Mouse (Mus musculus): ENCODE data around the gene Ppp1r16b. TPM values are rescaled to one million over a fixed set of nuclear protein-coding genes. Genes with fewer than 3 reads are reported as not detected.

Gene Ppp1r16b
- total RNA-seq, 2 experiments from 2014 or later = 74.2 to 76.5 TPM

DNA sequence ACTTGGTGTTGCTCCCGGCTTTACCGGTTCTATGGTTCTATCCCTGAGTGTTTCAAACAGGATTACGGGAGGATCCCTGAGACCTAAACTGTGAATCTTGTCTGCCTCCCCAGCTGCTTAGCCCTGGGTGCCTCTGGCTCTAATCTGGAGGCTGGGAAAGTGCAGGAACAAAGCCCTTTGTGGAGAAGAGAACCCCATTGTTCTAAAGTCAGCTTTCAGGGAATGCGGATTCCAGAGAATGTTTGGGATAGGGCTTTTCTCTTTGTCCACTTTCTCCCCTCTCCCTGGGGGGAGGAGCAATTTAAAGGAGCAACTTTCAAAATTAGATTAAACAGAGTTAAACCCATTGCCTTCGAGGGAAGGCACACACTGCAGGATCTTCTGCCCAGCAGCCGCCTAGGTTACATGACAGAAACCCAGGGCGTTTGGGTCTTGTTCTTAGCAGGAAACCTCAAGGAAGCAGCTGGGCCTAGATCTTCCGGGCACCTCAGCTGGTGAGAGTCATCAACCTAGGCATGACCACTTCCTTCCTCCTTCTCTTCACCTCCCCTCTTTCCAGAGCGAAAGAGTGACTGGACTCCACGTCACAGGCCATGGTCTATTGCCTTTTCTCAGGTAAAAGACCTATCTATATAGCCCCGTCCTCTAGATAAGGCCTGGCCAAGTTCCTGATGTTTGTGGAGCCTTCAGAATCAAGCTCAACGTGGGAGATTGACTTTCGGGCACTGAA, 1.0 kb downstream of the Ppp1r16b start:
- intact Hi-C loops (cut with DNase I) = loop anchor here (5.0 kb wide), 1 partner anchor 76 kb away; no protein-coding TSS in a partner anchor
- no peak for DNase-seq (ENCODE audit: low spot score in 2 of 2)

DNA sequence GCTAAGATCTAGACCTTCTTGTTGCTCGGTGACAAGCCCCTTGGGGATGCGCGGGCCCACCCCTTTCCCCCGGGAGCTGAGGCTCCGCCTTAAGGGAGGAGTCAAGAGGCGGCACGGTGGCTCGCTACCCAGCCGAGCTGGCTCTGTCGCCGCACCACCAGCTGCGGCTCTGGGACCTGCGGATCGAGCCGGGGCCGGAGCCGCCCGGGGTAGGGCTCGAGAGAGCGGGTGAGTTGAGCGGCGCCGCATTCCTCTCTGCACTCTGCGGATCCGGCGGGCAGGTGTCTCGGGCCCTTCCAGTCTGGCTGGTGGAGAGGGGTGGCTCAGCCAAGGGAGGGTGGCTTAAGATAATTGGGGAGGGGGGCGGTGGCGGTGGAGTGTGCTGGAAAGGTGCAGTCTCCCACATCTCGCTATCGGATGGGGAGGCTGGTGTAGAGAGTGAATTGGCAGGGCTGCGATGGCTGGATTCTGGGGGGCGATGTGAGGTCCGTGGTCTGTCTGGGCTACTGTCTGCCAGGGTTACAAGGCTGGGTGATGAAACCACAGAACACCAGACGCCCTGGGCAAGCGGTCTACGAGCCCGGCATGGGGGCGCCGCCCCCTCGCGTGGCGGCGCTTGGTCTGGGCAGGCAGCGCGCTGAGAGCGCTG, 1.9 kb downstream of the Ppp1r16b start:
- intact Hi-C loops (cut with DNase I) = loop anchor here (5.0 kb wide), 1 partner anchor 75 kb away; no protein-coding TSS in a partner anchor
- DNase-seq (ENCODE audit: low spot score in 2 of 2) = peak in 1 of 2 experiments; percentile 78

- intact Hi-C loops (cut with DNase I) = loop anchor here (5.0 kb wide), 1 partner anchor 74 kb away; no protein-coding TSS in a partner anchor
- DNase-seq (ENCODE audit: low spot score in 2 of 2) = peak; percentile 52 to 69
Observed at GRCm38 (mm10) chr2:158667671-158668432, 2.7 kb downstream of the Ppp1r16b start.

DNA sequence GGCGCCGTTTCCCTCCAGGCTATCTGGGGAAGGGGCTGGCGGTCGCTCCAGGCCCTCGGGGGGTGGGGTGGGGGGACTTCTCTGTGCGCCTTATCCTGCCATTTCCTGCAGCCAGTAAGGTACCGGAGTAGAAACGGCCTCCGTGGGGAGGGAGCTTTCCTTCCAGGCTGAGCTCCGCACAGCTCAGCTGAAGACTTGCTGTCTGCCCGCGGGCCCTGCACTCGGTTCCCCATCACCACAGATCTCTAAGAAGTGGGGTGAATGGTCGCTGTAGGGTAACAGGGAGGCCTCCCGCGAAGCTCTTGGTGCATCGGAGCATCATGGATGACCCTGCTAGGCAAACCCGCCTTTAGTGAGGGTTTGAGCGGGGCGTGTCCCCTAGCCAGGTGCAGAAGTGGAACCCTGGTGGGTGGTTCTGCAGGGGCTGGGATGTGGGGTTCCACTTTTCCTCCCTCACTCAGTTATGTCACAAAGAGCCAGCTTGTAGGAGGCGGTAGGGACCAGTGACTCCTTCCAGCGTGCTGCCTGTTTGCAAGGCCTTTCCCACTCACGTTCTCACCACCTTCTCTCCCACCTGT, 3.3 kb downstream of the Ppp1r16b start:
- intact Hi-C loops (cut with DNase I) = loop anchor here (5.0 kb wide), 1 partner anchor 74 kb away; no protein-coding TSS in a partner anchor
- DNase-seq (ENCODE audit: low spot score in 2 of 2) = no peak

- intact Hi-C loops (cut with DNase I) = loop anchor here (5.0 kb wide), 1 partner anchor 73 kb away; no protein-coding TSS in a partner anchor
Observed at GRCm38 (mm10) chr2:158669199-158670195, 4.3 kb downstream of the Ppp1r16b start.

DNA sequence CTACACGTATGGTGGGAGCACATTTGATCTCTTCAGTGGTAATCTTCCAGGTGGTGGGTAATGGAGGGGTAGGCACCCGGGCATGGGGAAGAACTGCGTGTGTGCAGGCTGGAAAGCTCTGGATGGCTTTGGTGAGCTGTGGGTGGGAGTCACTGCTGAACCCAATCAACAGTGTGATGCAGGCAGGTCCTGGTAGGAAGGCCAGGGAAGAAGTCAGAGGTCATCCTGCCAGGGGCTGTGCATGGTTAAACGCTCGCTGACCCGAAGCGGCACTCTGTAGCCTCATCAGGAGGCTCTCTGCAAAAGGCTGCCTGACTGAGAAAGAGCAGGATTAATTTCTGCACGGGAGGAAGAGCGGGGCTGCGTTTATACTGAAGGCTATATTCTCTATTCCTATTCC, 5.4 kb downstream of the Ppp1r16b start:
- intact Hi-C loops (cut with DNase I) = no loop called here
- no peak for DNase-seq (ENCODE audit: low spot score in 2 of 2)

More at GRCm38 (mm10) chr2:158669199-158670195, 4.3 kb downstream of the Ppp1r16b start:
- no peak for DNase-seq (ENCODE audit: low spot score in 2 of 2)

GRCm38 (mm10) chr2:158672829-158673228, 7.6 kb downstream of the Ppp1r16b start:
- intact Hi-C loops (cut with DNase I) = no loop called here
- no peak for DNase-seq (ENCODE audit: low spot score in 2 of 2)

DNA sequence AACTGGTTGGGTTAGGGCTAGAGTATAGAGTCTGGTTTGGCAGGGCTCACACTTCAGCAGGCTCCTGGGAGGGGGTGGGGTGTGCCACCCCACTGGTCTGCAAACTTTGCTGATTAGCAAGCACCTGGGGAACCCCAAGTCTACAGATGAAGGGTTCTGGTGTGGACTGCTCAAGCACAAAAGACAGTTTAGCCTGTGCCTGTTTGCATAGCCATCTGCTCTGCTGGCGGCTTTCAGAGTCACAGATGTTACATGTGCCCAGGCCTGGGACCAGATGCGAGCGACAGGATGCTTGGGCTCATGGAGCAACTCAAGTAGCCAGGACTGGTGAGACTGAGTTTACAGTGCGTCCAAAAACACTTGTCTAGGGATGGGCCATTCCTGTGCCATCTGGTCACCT, 8.3 kb downstream of the Ppp1r16b start:
- intact Hi-C loops (cut with DNase I) = no loop called here
- DNase-seq (ENCODE audit: low spot score in 2 of 2) = no peak

GRCm38 (mm10) chr2:158674131-158674530, 8.9 kb downstream of the Ppp1r16b start:
- intact Hi-C loops (cut with DNase I) = no loop called here
- DNase-seq (ENCODE audit: low spot score in 2 of 2) = no peak

- DNase-seq (ENCODE audit: low spot score in 2 of 2) = no peak
- intact Hi-C loops (cut with DNase I) = no loop called here
Observed at GRCm38 (mm10) chr2:158674759-158675158, 9.6 kb downstream of the Ppp1r16b start.

DNA sequence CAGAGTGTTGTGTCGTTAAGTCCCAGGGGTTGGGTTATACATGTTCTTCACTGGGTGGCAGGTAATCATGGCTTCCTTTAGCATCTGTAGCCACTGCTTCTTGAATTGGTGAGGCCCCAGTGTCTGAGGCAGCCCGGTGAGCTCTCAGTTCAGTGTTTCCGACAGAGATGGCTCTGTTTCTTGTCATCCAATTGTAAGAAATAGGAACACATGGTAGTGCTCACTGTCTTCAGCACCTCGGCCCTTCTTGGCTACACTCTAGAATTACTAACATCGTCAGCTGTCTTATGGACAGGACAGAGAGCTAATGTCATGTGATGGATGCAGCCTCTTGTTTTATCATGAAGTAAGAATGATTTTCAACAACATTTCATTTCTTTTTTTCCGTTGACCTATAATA, 10.0 kb downstream of the Ppp1r16b start:
- DNase-seq (ENCODE audit: low spot score in 2 of 2) = no peak
- intact Hi-C loops (cut with DNase I) = no loop called here

GRCm38 (mm10) chr2:158675907-158676533, 10.8 kb downstream of the Ppp1r16b start:
- intact Hi-C loops (cut with DNase I) = no loop called here
- DNase-seq (ENCODE audit: low spot score in 2 of 2) = no peak

DNA sequence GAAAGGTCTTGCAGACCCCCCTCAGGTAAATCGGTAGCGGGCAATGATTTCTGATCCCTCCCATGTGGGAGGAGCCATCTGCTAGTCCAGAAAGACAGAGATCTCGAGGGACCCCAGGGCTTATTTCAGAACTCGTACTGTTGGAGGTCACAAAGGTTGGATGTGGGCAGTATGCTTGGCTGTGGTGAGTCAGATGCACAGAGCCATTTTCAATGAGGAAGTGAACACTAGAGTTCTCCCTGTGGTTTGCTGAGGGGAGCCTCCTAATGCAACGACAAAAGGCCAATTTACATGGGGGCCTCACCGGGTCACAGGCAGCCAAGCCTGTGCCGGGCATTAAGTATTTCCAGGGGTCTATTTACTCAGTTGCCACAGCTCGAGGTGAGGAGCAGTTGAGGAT, 12.7 kb downstream of the Ppp1r16b start:
- intact Hi-C loops (cut with DNase I) = no loop called here
- no peak for DNase-seq (ENCODE audit: low spot score in 2 of 2)

DNA sequence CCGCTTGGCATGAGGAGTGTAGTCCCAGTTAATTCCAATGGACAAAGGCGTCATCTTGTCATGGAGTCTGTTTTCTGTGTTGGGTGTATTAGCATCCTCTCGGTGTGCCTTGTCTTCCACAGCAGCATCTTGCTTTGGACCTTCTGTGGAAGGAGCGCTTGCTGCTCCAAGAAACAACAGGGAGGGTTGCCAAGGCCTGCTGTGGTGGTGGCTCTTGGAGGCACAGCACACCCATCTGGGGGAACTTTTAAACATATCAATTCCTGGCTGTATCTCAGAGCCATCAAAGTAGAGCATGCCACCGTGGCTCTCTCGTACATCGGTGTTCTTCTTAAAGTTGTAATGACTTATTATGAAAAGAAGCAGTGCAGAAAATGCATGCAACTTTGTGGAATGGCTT, 13.9 kb downstream of the Ppp1r16b start:
- DNase-seq (ENCODE audit: low spot score in 2 of 2) = no peak
- intact Hi-C loops (cut with DNase I) = no loop called here

GRCm38 (mm10) chr2:158680357-158680889, 15.2 kb downstream of the Ppp1r16b start:
- intact Hi-C loops (cut with DNase I) = no loop called here
- no peak for DNase-seq (ENCODE audit: low spot score in 2 of 2)

- intact Hi-C loops (cut with DNase I) = loop anchor here (1.0 kb wide), 1 partner anchor 10 kb away; no protein-coding TSS in a partner anchor
- no peak for DNase-seq (ENCODE audit: low spot score in 2 of 2)
Observed at GRCm38 (mm10) chr2:158681714-158682113, 16.5 kb downstream of the Ppp1r16b start.

DNA sequence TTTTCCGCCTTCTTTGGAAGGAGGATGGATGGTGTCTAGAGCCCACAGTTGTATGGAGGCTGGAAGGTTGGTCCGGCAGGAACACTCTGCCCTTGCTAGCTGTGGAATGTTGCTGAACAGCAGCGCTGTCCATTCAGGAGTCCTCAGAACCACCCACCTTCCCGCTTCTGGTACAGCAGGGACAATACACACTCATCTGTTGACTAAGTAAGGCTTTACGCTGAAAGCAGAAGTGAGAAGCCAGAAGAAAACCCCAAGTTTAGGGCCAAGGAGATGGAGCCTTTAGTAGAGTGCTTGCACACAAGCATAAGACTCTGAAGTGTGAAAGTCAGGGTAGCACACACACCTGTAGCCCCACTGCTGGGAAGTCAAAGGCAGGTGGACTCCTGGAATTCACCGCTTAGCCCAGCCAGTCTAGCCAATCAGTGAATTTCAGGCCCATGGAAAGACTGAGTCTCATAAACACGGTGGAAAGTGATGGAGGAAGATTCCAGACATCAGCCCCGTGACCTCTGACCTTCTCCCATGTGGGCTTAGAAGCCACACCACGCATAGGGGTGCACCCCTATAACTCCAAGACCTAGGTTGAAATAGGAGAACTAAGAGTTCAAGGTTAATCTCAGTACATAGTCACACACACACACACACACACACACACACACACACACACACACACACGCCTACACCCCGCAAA, 17.3 kb downstream of the Ppp1r16b start:
- intact Hi-C loops (cut with DNase I) = loop anchor here (1.0 kb wide), 1 partner anchor 11 kb away; no protein-coding TSS in a partner anchor
- DNase-seq (ENCODE audit: low spot score in 2 of 2) = no peak
